Mouse (Mus musculus): ENCODE results near the gene Mxd1. TPM values are rescaled to one million over a fixed set of nuclear protein-coding genes. Genes with fewer than 3 reads are reported as not detected.

Gene Mxd1
- polyA plus RNA-seq, 2 experiments, result 18.7 to 30.3 TPM

DNA sequence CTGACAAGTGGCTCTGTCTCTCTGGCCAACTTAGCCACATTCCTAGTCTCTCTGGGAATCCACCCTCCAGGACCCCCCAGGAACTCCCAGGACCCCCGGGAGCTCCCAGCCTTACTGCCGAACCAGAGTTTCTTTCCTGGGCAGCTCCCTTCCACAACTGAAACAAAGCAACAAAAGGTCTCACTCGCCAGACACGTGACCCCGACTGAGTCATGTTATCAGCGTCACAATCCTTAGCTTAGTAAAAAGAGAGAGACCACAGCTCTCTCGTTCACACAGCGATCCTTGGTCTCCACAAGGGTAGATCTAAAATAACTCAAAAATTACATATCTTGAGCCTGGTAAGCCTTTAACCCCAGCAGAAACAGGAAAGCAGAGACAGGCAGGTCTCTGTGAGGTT lies 27.2 kb downstream of the Mxd1 start:
- 39% methylated on average over 8 of the region's 8 CpGs for WGBS (ENCODE audit: insufficient replicate concordance)
- no peaks in the 10 kb centered on the region for H3K27me3 ChIP-seq (ENCODE audit: control insufficient read depth, insufficient read depth, low read length)
- H3K9me3 ChIP-seq (ENCODE audit: control insufficient read depth, low read length), result no peaks in the 10 kb centered on the region
- no peak for DNase-seq (ENCODE audit: low read depth in 3 of 3, low spot score in 3 of 3)
- TF ChIP-seq CTCF (IDR thresholded peaks at IDR 0.05; ENCODE audit: low read depth) (no peak), EP300 (IDR thresholded peaks at IDR 0.05; ENCODE audit: low read depth) (no peak)
- H3K4me3 ChIP-seq (ENCODE audit: insufficient read depth in 1 of 2, low read depth in 2 of 2, low read length in 2 of 2), result no peak overlapping the region
- no peak for ATAC-seq (ENCODE audit: insufficient read depth)
- H3K9ac ChIP-seq (replicated peaks), result peak overlapping the region; percentile 38; the same call in 1 of the 2 replicates
- H3K4me1 ChIP-seq (replicated peaks; ENCODE audit: control insufficient read depth in 2 of 2, insufficient read depth in 2 of 2, low read length in 1 of 2), result peaks cover 44 to 51% of the 10 kb centered on the region in 2 experiments
- no peaks in the 10 kb centered on the region for H3K36me3 ChIP-seq (replicated peaks; ENCODE audit: control insufficient read depth, insufficient read depth, low read depth)
- peak overlapping the region; percentile 99 for H3K27ac ChIP-seq
- no peak overlapping the region; the same call in 1 of the 2 replicates for H3K4me2 ChIP-seq (ENCODE audit: low read depth)

DNA sequence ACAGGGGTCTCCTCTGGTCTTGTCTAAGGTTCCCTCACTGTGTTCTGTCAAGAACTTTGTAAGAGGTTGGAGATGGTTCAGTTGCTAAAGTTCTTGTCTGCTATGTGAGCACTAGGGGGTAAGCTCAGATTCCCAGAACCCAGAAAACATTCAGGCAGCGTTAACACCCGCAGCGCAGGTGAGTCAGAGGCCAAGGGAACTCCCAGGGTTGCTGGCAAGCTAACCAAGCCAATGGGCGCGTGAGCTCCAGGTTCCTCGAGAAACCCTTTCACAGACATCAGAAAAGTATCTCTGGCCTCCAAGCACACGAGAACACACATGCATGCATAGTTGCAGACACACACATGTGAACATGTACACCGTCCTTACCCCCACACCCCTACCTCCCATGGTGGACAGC lies 28.2 kb downstream of the Mxd1 start:
- 80% methylated on average over 8 of the region's 8 CpGs for WGBS (ENCODE audit: insufficient replicate concordance)
- peaks cover 53 to 55% of the 10 kb centered on the region in 2 experiments for H3K4me1 ChIP-seq (replicated peaks; ENCODE audit: control insufficient read depth in 2 of 2, insufficient read depth in 2 of 2, low read length in 1 of 2)
- no peak for DNase-seq (ENCODE audit: low read depth in 3 of 3, low spot score in 3 of 3)
- H3K27me3 ChIP-seq (ENCODE audit: control insufficient read depth, insufficient read depth, low read length), result no peaks in the 10 kb centered on the region
- no peaks in the 10 kb centered on the region for H3K36me3 ChIP-seq (replicated peaks; ENCODE audit: control insufficient read depth, insufficient read depth, low read depth)
- H3K9me3 ChIP-seq (ENCODE audit: control insufficient read depth, low read length), result no peaks in the 10 kb centered on the region
- no peak for TF ChIP-seq CTCF (IDR thresholded peaks at IDR 0.05; ENCODE audit: low read depth)
- no peak for TF ChIP-seq EP300 (IDR thresholded peaks at IDR 0.05; ENCODE audit: low read depth)
- no peak for ATAC-seq (ENCODE audit: insufficient read depth)
- peak overlapping the region; percentile 99 for H3K27ac ChIP-seq
- H3K4me2 ChIP-seq (ENCODE audit: low read depth), result peak overlapping the region; percentile 86
- peak overlapping the region; percentile 46 to 52; a peak in 3 of 4 replicates for H3K4me3 ChIP-seq (ENCODE audit: insufficient read depth in 1 of 2, low read depth in 2 of 2, low read length in 2 of 2)
- peak overlapping the region; percentile 90 for H3K9ac ChIP-seq (replicated peaks)

DNA sequence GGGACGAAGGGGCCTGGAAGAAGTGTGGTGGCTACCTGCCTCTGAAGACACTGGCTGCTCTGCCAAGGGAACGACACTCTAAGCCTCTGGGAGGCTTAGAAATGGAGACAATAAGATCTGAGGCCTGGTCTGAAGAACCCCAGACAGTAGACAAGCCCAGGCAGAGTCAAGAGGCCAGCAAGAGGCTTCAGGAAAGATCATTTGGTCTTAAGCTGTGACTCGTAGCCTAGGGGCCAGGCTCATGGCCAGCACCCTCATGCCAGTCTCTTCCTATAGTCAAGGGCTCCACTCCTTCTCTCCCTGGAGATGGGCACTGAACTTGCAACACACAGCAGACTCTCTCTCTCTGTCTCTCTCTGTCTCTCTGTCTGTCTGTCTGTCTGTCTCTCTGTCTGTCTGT lies 28.8 kb downstream of the Mxd1 start:
- 36% methylated on average over 3 of the region's 3 CpGs for whole genome bisulfite sequencing (ENCODE audit: insufficient replicate concordance)
- peak overlapping the region; percentile 86 for H3K4me2 ChIP-seq (ENCODE audit: low read depth)
- no peaks in the 10 kb centered on the region for H3K9me3 ChIP-seq (ENCODE audit: control insufficient read depth, low read length)
- no peak for DNase-seq (ENCODE audit: low read depth in 3 of 3, low spot score in 3 of 3)
- H3K27ac ChIP-seq, result peak overlapping the region; percentile 99
- peaks cover 55 to 61% of the 10 kb centered on the region in 2 experiments for H3K4me1 ChIP-seq (replicated peaks; ENCODE audit: control insufficient read depth in 2 of 2, insufficient read depth in 2 of 2, low read length in 1 of 2)
- H3K9ac ChIP-seq (replicated peaks), result peak overlapping the region; percentile 90
- peak overlapping the region; percentile 46 to 52 for H3K4me3 ChIP-seq (ENCODE audit: insufficient read depth in 1 of 2, low read depth in 2 of 2, low read length in 2 of 2)
- no peaks in the 10 kb centered on the region for H3K36me3 ChIP-seq (replicated peaks; ENCODE audit: control insufficient read depth, insufficient read depth, low read depth)
- H3K27me3 ChIP-seq (ENCODE audit: control insufficient read depth, insufficient read depth, low read length), result no peaks in the 10 kb centered on the region
- ATAC-seq (ENCODE audit: insufficient read depth), result peak; percentile 31
- TF ChIP-seq CTCF (IDR thresholded peaks at IDR 0.05; ENCODE audit: low read depth) (no peak), EP300 (IDR thresholded peaks at IDR 0.05; ENCODE audit: low read depth) (no peak)

DNA sequence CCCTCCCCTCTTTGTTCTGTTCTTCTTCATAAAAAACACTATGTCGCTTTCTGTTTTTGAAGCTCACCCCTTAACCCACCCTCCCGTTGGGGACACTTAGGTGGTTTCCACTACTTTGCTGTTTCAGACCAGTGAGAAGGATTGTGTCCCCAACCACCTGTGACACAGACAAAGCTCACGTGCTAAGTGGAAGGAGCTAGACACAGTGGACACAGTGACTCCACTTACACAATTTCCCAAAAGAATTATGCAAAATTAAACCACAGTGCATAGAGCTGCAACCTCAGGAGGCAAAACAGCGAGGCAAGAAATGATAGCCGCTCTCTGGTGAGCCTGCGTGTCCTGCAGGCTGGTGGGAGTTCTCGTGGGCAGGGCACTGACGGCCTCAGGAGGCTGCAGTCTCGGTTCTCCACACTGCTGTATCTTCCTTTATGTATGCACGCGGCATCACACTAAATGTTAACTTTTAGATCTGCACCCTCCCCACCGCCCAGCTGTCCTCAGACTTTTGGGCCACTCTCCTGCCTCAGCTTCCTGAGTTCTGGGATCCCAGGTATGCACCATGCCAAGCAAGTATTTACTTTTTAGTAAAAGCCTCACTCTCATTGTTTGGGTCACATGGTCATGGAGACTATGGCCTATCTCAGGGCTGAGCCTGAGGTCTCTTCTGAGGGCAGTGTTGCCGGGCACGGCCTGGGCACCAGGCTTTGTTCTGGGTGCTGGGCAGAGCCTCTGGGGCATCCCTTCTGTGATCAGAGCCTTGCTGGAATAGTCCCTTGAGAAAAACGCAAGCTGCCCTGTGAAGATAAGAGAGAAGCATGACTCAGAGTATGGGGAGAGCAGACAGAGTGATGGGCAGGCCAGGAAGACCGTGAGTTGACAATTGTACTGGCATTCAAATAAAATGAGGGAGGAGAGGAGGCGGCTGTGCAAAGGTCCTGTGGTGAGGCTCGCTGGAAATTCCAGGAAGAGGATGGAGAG lies 29.5 kb downstream of the Mxd1 start:
- H3K4me2 ChIP-seq (ENCODE audit: low read depth), result peak overlapping the region; percentile 86
- WGBS (ENCODE audit: insufficient replicate concordance), result 34% methylated on average over 18 of the region's 18 CpGs
- H3K9ac ChIP-seq (replicated peaks), result peak overlapping the region; percentile 90
- H3K27me3 ChIP-seq (ENCODE audit: control insufficient read depth, insufficient read depth, low read length), result no peaks in the 10 kb centered on the region
- peaks cover 55 to 64% of the 10 kb centered on the region in 2 experiments for H3K4me1 ChIP-seq (replicated peaks; ENCODE audit: control insufficient read depth in 2 of 2, insufficient read depth in 2 of 2, low read length in 1 of 2)
- peak; percentile 90 for ATAC-seq (ENCODE audit: insufficient read depth)
- peak overlapping the region; percentile 46 to 52 for H3K4me3 ChIP-seq (ENCODE audit: insufficient read depth in 1 of 2, low read depth in 2 of 2, low read length in 2 of 2)
- DNase-seq (ENCODE audit: low read depth in 3 of 3, low spot score in 3 of 3), result peak; percentile 93 to 95 (median 95)
- H3K36me3 ChIP-seq (replicated peaks; ENCODE audit: control insufficient read depth, insufficient read depth, low read depth), result no peaks in the 10 kb centered on the region
- no peaks in the 10 kb centered on the region for H3K9me3 ChIP-seq (ENCODE audit: control insufficient read depth, low read length)
- TF ChIP-seq EP300 (IDR thresholded peaks at IDR 0.05; ENCODE audit: low read depth), result peak; percentile 97
- TF ChIP-seq CTCF (IDR thresholded peaks at IDR 0.05; ENCODE audit: low read depth), result no peak
- H3K27ac ChIP-seq, result peak overlapping the region; percentile 99

DNA sequence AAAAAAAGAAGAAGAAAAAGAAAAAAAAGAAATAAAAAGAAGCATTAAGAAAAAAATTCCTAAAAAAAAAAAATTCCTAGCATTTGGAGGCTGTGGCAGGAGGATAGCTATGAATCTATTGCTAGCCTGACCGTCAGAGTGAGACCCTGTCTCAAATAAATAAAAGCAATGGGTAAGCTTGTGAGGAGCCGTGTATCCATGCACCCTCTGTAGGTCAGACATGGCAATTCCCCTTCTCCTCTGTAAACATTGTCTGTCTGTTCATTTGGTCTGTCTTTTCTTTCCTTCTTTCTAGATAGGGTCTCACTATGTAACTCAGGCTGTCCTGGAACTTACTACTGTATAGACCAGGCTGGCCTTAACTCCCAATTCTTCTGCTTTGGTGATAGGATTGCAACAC lies 30.5 kb downstream of the Mxd1 start:
- Histone ChIP-seq H3K27ac (peak overlapping the region; percentile 99), H3K4me3 (ENCODE audit: insufficient read depth in 1 of 2, low read depth in 2 of 2, low read length in 2 of 2) (no peak overlapping the region), H3K9ac (replicated peaks) (peak overlapping the region; percentile 48), H3K36me3 (replicated peaks; ENCODE audit: control insufficient read depth, insufficient read depth, low read depth) (no peaks in the 10 kb centered on the region), H3K27me3 (ENCODE audit: control insufficient read depth, insufficient read depth, low read length) (no peaks in the 10 kb centered on the region), H3K4me1 (replicated peaks; ENCODE audit: control insufficient read depth in 2 of 2, insufficient read depth in 2 of 2, low read length in 1 of 2) (peaks cover 55 to 66% of the 10 kb centered on the region in 2 experiments), H3K4me2 (ENCODE audit: low read depth) (peak overlapping the region; percentile 41), H3K9me3 (ENCODE audit: control insufficient read depth, low read length) (no peaks in the 10 kb centered on the region)
- TF ChIP-seq CTCF (IDR thresholded peaks at IDR 0.05; ENCODE audit: low read depth), result peak; percentile 49; the same call in 1 of the 2 replicates
- no peak for TF ChIP-seq EP300 (IDR thresholded peaks at IDR 0.05; ENCODE audit: low read depth)
- WGBS (ENCODE audit: insufficient replicate concordance), result 54% methylated on average over 2 of the region's 2 CpGs
- ATAC-seq (ENCODE audit: insufficient read depth), result no peak
- DNase-seq (ENCODE audit: low read depth in 3 of 3, low spot score in 3 of 3), result no peak
